Mouse (Mus musculus) kidney, adult 2 months (tissue): ENCODE measurements around the gene Itga11. TPM values are rescaled to one million over a fixed set of nuclear protein-coding genes. Genes with fewer than 3 reads are reported as not detected.
"Not testable (repeated sequence)": the region's sequence is repeated elsewhere in the genome, so short reads cannot be mapped to it uniquely, and the experiment has no call there.

Source experiments
- DNase-seq: peaks from one replicate; pipeline ENCODE4 v3.0.0; 2021
- H3K27ac ChIP-seq: fragments of 200-500 bp; 2 replicates; pipeline ENCODE4 v1.5.1; 2012; ENCODE audit warnings: low read depth, low read length, control low read depth, inconsistent platforms; ENCODE audit not compliant: insufficient read depth
- H3K27me3 ChIP-seq: fragments of 200-500 bp; replicated peaks from 2 replicates; pipeline ENCODE4 v1.6.1; 2012; ENCODE audit warnings: mild to moderate bottlenecking, moderate library complexity, low read length, inconsistent platforms; ENCODE audit not compliant: control insufficient read depth, insufficient read depth
- H3K36me3 ChIP-seq: fragments of 200-500 bp; 2 replicates; pipeline ENCODE4 v1.6.1; 2012; ENCODE audit warnings: mild to moderate bottlenecking, moderate library complexity, low read length, inconsistent platforms; ENCODE audit not compliant: control insufficient read depth, insufficient read depth
- H3K4me1 ChIP-seq: fragments of 200-500 bp; 2 replicates; pipeline ENCODE4 v1.6.1; 2011; ENCODE audit warnings: low read length; ENCODE audit not compliant: control insufficient read depth, insufficient read depth
- H3K4me3 ChIP-seq: fragments of 200-500 bp; 2 replicates; pipeline ENCODE4 v1.5.1; 2011; ENCODE audit warnings: mild to moderate bottlenecking, low read depth, low read length, control low read depth; ENCODE audit not compliant: insufficient read depth
- CTCF ChIP-seq: fragments of 200-500 bp; conservative IDR thresholded peaks from 2 replicates; pipeline ENCODE4 v1.5.1; 2011; ENCODE audit warnings: low read depth, mild to moderate bottlenecking, control low read depth, low read length, moderate library complexity, mixed read lengths; ENCODE audit not compliant: insufficient read depth, insufficient read length
- POLR2A ChIP-seq: fragments of 200-500 bp; IDR thresholded peaks from one replicate; pipeline ENCODE4 v1.6.1; 2011; ENCODE audit warnings: low read depth, low read length, control low read depth
- WGBS: fragments of 180-500 bp; shearing (Covaris S2); methylation state at CpG from one replicate; pipeline ENCODE4 v1.1.7; 2018; 5-methylcytosine and 5-hydroxymethylcytosine counted together
- polyA plus RNA-seq: library from polyadenylated mRNA; depleted of rRNA; stranded (reverse); fragments of >200 nt; gene quantifications from 2 replicates; pipeline ENCODE4 v1.2.3, GENCODE M21; 2012

Itga11 gene
- polyA plus RNA-seq, 1 experiment: 0.41 TPM

DNA sequence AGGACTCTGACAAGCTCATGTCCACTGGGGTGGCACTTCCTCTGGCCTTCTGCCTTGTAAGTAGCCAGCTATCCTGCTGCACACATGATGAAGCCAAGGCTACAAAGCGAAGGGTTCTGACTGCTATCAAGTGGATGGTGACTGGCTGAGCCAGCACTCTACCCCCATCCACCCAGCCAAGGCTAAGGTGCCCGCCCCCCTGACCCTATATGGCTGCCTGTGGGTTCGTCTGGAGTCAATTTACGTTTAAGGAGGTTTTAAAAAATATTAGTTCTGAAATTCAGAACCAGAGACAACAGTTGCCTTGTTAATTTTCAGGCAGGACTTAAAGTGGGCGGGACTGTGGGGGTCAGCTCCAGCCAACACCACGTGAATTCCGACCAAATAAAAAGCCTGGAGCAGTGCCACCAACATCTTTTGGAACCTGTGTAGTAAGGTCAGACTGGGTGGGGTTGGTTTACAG, 30.9 kb upstream of the Itga11 start:
- H3K4me3 ChIP-seq: no peak overlapping the region
- WGBS: 60% methylated on average over 7 of the region's 7 CpGs
- no peak for TF ChIP-seq CTCF
- no peak for TF ChIP-seq POLR2A
- H3K27ac ChIP-seq: no peak overlapping the region
- H3K36me3 ChIP-seq: no peaks in the 10 kb centered on the region
- no peaks in the 10 kb centered on the region for H3K4me1 ChIP-seq
- no peaks in the 10 kb centered on the region for H3K27me3 ChIP-seq
- DNase-seq: no peak

DNA sequence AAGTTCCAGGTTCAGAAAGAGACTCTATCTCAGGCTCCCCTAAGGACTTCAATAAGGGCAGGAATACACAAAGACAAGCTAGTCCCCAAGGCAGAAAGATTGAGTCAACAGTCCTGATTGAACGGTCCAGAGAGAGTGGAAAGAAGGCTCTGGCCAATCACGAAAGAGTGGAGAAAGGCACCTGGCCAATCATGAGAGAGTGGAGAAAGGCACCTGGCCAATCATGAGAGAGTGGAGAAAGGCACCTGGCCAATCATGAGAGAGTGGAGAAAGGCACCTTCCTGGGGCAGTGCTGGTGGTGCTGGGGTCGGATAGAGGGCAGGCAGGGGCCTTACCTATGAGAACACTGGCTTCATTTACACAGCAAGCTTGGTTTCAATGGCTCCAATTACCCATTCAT, 28.2 kb upstream of the Itga11 start:
- Histone ChIP-seq H3K27me3 (no peaks in the 10 kb centered on the region), H3K4me3 (no peak overlapping the region), H3K36me3 (no peaks in the 10 kb centered on the region), H3K27ac (no peak overlapping the region), H3K4me1 (no peaks in the 10 kb centered on the region)
- WGBS: 80% methylated on average over 3 of the region's 3 CpGs
- TF ChIP-seq CTCF: no peak
- TF ChIP-seq POLR2A: no peak
- no peak for DNase-seq

DNA sequence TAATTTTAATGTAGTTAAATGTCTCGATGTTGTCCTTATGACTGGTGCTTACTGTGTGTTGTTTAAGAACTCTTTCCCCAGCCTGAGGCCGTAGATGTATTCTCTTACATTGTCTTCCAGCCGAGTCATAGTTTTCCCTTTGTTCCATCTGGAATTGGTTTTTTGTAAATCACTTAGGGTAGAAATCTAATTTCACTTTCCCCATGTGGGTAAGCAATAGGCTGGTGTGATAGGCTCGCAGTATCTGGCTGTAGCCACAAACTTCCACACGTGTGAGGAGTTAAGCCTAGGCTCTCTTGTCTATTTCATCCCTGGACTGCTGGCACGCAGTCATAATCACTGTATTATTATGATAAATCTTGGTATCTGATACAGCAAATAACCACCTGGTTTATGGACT, 26.9 kb upstream of the Itga11 start:
- no peaks in the 10 kb centered on the region for H3K4me1 ChIP-seq
- H3K36me3 ChIP-seq: no peaks in the 10 kb centered on the region
- no peak for DNase-seq
- WGBS: 93% methylated on average over 6 of the region's 6 CpGs
- no peak overlapping the region for H3K27ac ChIP-seq
- H3K27me3 ChIP-seq: no peaks in the 10 kb centered on the region
- no peak overlapping the region for H3K4me3 ChIP-seq
- TF ChIP-seq POLR2A (no peak), CTCF (no peak)

GRCm38 (mm10) chr9:62654336-62654735, 23.3 kb upstream of the Itga11 start:
- TF ChIP-seq CTCF (no peak), POLR2A (no peak)
- Histone ChIP-seq H3K27me3 (no peaks in the 10 kb centered on the region), H3K4me3 (no peak overlapping the region), H3K36me3 (no peaks in the 10 kb centered on the region), H3K27ac (no peak overlapping the region), H3K4me1 (no peaks in the 10 kb centered on the region)
- 62% methylated on average over 6 of the region's 6 CpGs for WGBS
- peak; percentile 3 for DNase-seq

- 92% methylated on average over 3 of the region's 3 CpGs for WGBS
- no peaks in the 10 kb centered on the region for H3K4me1 ChIP-seq
- TF ChIP-seq POLR2A (no peak), CTCF (no peak)
These were observed 19.6 kb upstream of the Itga11 start for GRCm38 (mm10) chr9:62658016-62658415.

DNA sequence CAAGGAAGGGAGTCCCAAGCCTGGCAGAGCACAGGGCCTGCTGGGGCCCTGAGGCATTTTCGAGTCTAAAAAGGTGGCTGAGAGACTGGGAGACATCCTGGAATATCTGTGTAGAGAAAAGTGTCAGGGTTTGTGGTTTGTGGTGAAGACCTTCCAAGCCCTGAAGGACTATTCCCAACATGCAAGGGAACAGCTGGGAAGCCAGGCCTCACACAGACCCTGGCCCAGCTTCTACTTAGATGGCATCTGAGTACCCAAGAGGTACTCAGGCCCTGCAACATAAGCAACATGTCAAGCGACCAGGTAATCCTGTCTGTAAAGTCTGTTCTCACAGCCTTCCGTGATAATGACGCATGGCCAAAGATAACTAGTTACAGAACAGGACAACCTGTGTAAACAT, 18.6 kb upstream of the Itga11 start:
- 88% methylated on average over 4 of the region's 4 CpGs for WGBS
- Histone ChIP-seq H3K4me3 (no peak overlapping the region), H3K36me3 (no peaks in the 10 kb centered on the region), H3K27ac (no peak overlapping the region), H3K4me1 (no peaks in the 10 kb centered on the region), H3K27me3 (no peaks in the 10 kb centered on the region)
- TF ChIP-seq CTCF: no peak
- TF ChIP-seq POLR2A: no peak
- no peak for DNase-seq

More at GRCm38 (mm10) chr9:62658016-62658415, 19.6 kb upstream of the Itga11 start:
- H3K27me3 ChIP-seq: no peaks in the 10 kb centered on the region
- no peaks in the 10 kb centered on the region for H3K36me3 ChIP-seq
- no peak overlapping the region for H3K4me3 ChIP-seq
- no peak for DNase-seq
- no peak overlapping the region for H3K27ac ChIP-seq

DNA sequence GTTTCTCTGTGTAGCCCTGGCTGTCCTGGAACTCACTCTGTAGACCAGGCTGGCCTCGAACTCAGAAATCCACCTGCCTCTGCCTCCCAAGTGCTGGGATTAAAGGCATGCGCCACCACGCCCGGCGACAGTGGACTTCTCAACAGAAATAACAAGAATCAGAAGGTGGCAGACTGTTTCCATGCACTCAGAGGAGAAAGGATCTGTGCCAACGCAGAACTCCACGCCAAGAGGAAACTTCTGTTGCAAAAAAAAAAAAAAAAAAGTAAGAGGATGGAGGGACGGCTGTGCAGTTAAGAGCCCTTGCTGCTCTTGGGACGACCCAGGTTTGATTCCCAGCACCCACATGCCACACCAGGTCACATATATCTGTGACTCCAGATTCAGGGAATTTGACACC, 16.7 kb upstream of the Itga11 start:
- H3K4me3 ChIP-seq, H3K36me3 ChIP-seq, H3K27ac ChIP-seq, H3K4me1 ChIP-seq, DNase-seq, H3K27me3 ChIP-seq: not testable (repeated sequence)
- WGBS: 95% methylated on average over 9 of the region's 9 CpGs

GRCm38 (mm10) chr9:62663443-62663842, 14.2 kb upstream of the Itga11 start:
- Histone ChIP-seq H3K36me3 (no peaks in the 10 kb centered on the region), H3K27ac (no peak overlapping the region), H3K4me3 (no peak overlapping the region), H3K27me3 (no peaks in the 10 kb centered on the region), H3K4me1 (no peaks in the 10 kb centered on the region)
- no peak for DNase-seq
- 58% methylated on average over 2 of the region's 2 CpGs for WGBS
- TF ChIP-seq POLR2A (no peak), CTCF (no peak)
